Mouse (Mus musculus): Measurements from ENCODE around the gene Mcoln1. TPM values are rescaled to one million over a fixed set of nuclear protein-coding genes. Genes with fewer than 3 reads are reported as not detected.

The Mcoln1 gene
- total RNA-seq, 2 experiments from 2014 or later, result 41.5 to 55.5 TPM

DNA sequence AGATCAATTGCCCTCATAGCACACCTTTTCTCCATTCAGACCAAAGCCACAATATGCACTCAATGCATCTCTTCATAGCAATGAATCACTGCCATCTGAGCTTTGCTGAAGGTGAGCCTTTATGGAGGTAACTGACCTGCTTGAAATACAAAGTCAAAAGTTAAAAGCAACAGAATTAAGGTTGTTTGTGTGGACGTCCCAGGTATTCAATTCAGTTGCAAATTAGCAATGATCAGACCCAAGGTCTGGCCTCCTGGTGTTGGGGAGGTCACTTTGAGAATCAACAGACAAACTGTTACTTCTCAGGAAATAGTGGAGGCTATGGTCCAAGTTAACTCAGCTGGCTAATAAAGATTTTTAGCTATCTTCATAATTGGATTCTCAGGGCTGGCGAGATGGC lies 46.3 kb downstream of the Mcoln1 start:
- ATAC-seq (replicated peaks; ENCODE audit: poor library complexity, severe bottlenecking), result no peak

DNA sequence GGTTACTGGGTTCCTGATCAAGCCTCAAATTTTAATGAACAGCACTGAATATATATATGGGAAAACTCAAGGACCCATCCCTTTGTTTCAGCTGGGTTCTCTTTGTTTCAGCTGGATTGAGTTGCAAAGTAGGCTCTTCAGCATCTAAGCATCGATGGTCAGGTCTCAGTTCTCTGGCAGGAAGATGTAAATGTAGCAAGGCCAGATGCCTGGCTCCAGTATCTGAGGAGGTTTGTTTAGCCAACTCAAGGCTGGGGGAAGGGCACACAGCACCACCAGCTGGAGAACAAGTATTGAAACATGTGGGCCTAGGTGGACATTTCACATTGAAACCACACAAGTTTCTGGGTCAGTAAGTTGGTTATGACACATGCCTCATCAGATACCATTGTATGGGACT lies 52.0 kb downstream of the Mcoln1 start:
- no peak for ATAC-seq (replicated peaks; ENCODE audit: poor library complexity, severe bottlenecking)

DNA sequence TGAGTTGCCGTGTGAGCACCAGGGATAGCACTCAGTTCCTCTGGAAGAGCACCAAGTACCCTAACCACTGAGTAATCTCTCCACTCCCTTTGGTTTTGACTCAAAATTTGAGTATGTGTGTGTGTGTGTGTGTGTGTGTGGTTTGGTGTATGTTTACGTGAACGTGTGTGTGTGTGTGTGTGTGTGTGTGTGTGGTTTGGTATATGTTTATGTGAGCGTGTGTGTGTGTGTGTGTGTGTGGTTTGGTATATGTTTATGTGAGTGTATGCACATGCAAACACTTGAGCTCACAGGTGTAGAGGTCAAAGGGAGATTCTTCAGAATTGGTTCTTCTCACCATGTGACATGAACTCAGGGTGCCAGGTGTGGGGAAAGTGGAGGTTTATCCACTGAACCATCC lies 55.9 kb downstream of the Mcoln1 start:
- ATAC-seq (replicated peaks; ENCODE audit: poor library complexity, severe bottlenecking), result peak; percentile 59; the same call in 1 of the 2 replicates

Other genes with a start within 250 kb of the Mcoln1 start
- gene Insr, start 220.8 kb upstream of the Mcoln1 start, total RNA-seq (2014; fragmentation: Nextera tagmentation), result 24.1 and 27.3 TPM in 2 replicates
- 12.2 and 12.3 TPM in 2 replicates for gene Insr, start 220.8 kb upstream of the Mcoln1 start, total RNA-seq (2017)
- gene A430078G23Rik, start 147.0 kb upstream of the Mcoln1 start, total RNA-seq (2014; fragmentation: Nextera tagmentation), result 18.7 and 25.6 TPM in 2 replicates
- gene A430078G23Rik, start 147.0 kb upstream of the Mcoln1 start, total RNA-seq (2017), result 10.5 and 14.7 TPM in 2 replicates
- gene Arhgef18, start 107.5 kb upstream of the Mcoln1 start, total RNA-seq (2014; fragmentation: Nextera tagmentation), result 29.1 and 36.5 TPM in 2 replicates
- 24.7 and 25.2 TPM in 2 replicates for gene Arhgef18, start 107.5 kb upstream of the Mcoln1 start, total RNA-seq (2017)
- gene Pex11g, start 32.8 kb upstream of the Mcoln1 start, total RNA-seq (2014; fragmentation: Nextera tagmentation), result 2.3 and 2.8 TPM in 2 replicates
- gene Pex11g, start 32.8 kb upstream of the Mcoln1 start, total RNA-seq (2017), result 1.6 and 3.4 TPM in 2 replicates
- not detected in 2 replicates for gene Tex45, start 29.6 kb upstream of the Mcoln1 start, total RNA-seq (2014; fragmentation: Nextera tagmentation)
- not detected in 2 replicates for gene Tex45, start 29.6 kb upstream of the Mcoln1 start, total RNA-seq (2017)
- 11.8 and 17.0 TPM in 2 replicates for gene Zfp358, start 7.3 kb upstream of the Mcoln1 start, total RNA-seq (2014; fragmentation: Nextera tagmentation)
- gene Zfp358, start 7.3 kb upstream of the Mcoln1 start, total RNA-seq (2017), result 3.3 and 5.0 TPM in 2 replicates
- 39.0 and 39.4 TPM in 2 replicates for gene Pnpla6, start 14.9 kb downstream of the Mcoln1 start, total RNA-seq (2014; fragmentation: Nextera tagmentation)
- 11.8 and 16.8 TPM in 2 replicates for gene Pnpla6, start 14.9 kb downstream of the Mcoln1 start, total RNA-seq (2017)
- gene C330021F23Rik, start 67.5 kb downstream of the Mcoln1 start, total RNA-seq (2014; fragmentation: Nextera tagmentation), result not detected in 2 replicates
- gene C330021F23Rik, start 67.5 kb downstream of the Mcoln1 start, total RNA-seq (2017), result 0.43 TPM in 1 of 2 replicates, not detected in the other
- gene Camsap3, start 86.8 kb downstream of the Mcoln1 start, total RNA-seq (2014; fragmentation: Nextera tagmentation), result 0.19 and 0.82 TPM in 2 replicates
- gene Camsap3, start 86.8 kb downstream of the Mcoln1 start, total RNA-seq (2017), result 0.13 TPM in 1 of 2 replicates, not detected in the other
- 33.1 and 35.2 TPM in 2 replicates for gene Xab2, start 120.9 kb downstream of the Mcoln1 start, total RNA-seq (2014; fragmentation: Nextera tagmentation)
- 44.9 and 51.3 TPM in 2 replicates for gene Xab2, start 120.9 kb downstream of the Mcoln1 start, total RNA-seq (2017)
- gene Pet100, start 121.1 kb downstream of the Mcoln1 start, total RNA-seq (2014; fragmentation: Nextera tagmentation), result 118 and 132 TPM in 2 replicates
- gene Pet100, start 121.1 kb downstream of the Mcoln1 start, total RNA-seq (2017), result 141 and 273 TPM in 2 replicates
- not detected in 2 replicates for gene Pcp2, start 125.1 kb downstream of the Mcoln1 start, total RNA-seq (2014; fragmentation: Nextera tagmentation)
- gene Pcp2, start 125.1 kb downstream of the Mcoln1 start, total RNA-seq (2017), result not detected in 2 replicates
- gene Stxbp2, start 130.5 kb downstream of the Mcoln1 start, total RNA-seq (2014; fragmentation: Nextera tagmentation), result 194 and 226 TPM in 2 replicates
- gene Stxbp2, start 130.5 kb downstream of the Mcoln1 start, total RNA-seq (2017), result 109 and 135 TPM in 2 replicates
- gene Retn, start 155.3 kb downstream of the Mcoln1 start, total RNA-seq (2014; fragmentation: Nextera tagmentation), result 0.73 TPM in 1 of 2 replicates, not detected in the other
- not detected in 2 replicates for gene Retn, start 155.3 kb downstream of the Mcoln1 start, total RNA-seq (2017)
- gene Mcemp1, start 165.3 kb downstream of the Mcoln1 start, total RNA-seq (2014; fragmentation: Nextera tagmentation), result 14.1 and 33.6 TPM in 2 replicates
- gene Mcemp1, start 165.3 kb downstream of the Mcoln1 start, total RNA-seq (2017), result 18.5 and 18.9 TPM in 2 replicates
- gene Fcor, start 171.9 kb downstream of the Mcoln1 start, total RNA-seq (2014; fragmentation: Nextera tagmentation), result 27.9 and 43.5 TPM in 2 replicates
- gene Fcor, start 171.9 kb downstream of the Mcoln1 start, total RNA-seq (2017), result 13.1 and 14.4 TPM in 2 replicates
- 24.1 and 27.2 TPM in 2 replicates for gene Trappc5, start 175.8 kb downstream of the Mcoln1 start, total RNA-seq (2014; fragmentation: Nextera tagmentation)
- gene Trappc5, start 175.8 kb downstream of the Mcoln1 start, total RNA-seq (2017), result 30.9 and 39.8 TPM in 2 replicates
- gene Fcer2a, start 193.7 kb downstream of the Mcoln1 start, total RNA-seq (2014; fragmentation: Nextera tagmentation), result not detected in 2 replicates
- gene Fcer2a, start 193.7 kb downstream of the Mcoln1 start, total RNA-seq (2017), result not detected in 2 replicates
- not detected in 2 replicates for gene Clec4g, start 220.2 kb downstream of the Mcoln1 start, total RNA-seq (2014; fragmentation: Nextera tagmentation)
- gene Clec4g, start 220.2 kb downstream of the Mcoln1 start, total RNA-seq (2017), result not detected in 2 replicates
- gene Cd209a, start 248.5 kb downstream of the Mcoln1 start, total RNA-seq (2014; fragmentation: Nextera tagmentation), result 2.2 TPM in 1 of 2 replicates, not detected in the other
- 1.1 and 3.8 TPM in 2 replicates for gene Cd209a, start 248.5 kb downstream of the Mcoln1 start, total RNA-seq (2017)